Mouse (Mus musculus): Measurements from ENCODE around the gene Osbpl3. TPM values are rescaled to one million over a fixed set of nuclear protein-coding genes. Genes with fewer than 3 reads are reported as not detected.

Gene Osbpl3
- polyA plus RNA-seq, 1 experiment, result 23.3 TPM

- Histone ChIP-seq H3K4me1 (ENCODE audit: control insufficient read depth, insufficient read depth, low read length) (no peaks in the 10 kb centered on the region), H3K27ac (ENCODE audit: insufficient read depth, low read length) (no peak overlapping the region), H3K9me3 (replicated peaks; ENCODE audit: control insufficient read depth, insufficient read depth, low read length, poor library complexity, severe bottlenecking) (no peaks in the 10 kb centered on the region), H3K36me3 (ENCODE audit: control insufficient read depth, insufficient read depth, low read length, poor library complexity, severe bottlenecking) (no peaks in the 10 kb centered on the region), H3K4me3 (ENCODE audit: low read depth, low read length) (no peak overlapping the region), H3K27me3 (ENCODE audit: control insufficient read depth, insufficient read depth, low read length, poor library complexity, severe bottlenecking) (no peaks in the 10 kb centered on the region), H3K9ac (ENCODE audit: low read depth, poor library complexity, severe bottlenecking) (no peak overlapping the region)
- no peak for TF ChIP-seq EP300 (IDR thresholded peaks at IDR 0.05; ENCODE audit: insufficient read depth, low read depth, low read length)
- TF ChIP-seq POLR2A (IDR thresholded peaks at IDR 0.05; ENCODE audit: insufficient read depth, low read length), result no peak
- TF ChIP-seq CTCF (IDR thresholded peaks at IDR 0.05; ENCODE audit: low read depth, low read length), result no peak
Measured at GRCm38 (mm10) chr6:50300622-50301021, 155.4 kb downstream of the Osbpl3 start.

GRCm38 (mm10) chr6:50299071-50299470 is 156.9 kb downstream of the Osbpl3 start:
- Histone ChIP-seq H3K9me3 (replicated peaks; ENCODE audit: control insufficient read depth, insufficient read depth, low read length, poor library complexity, severe bottlenecking) (no peaks in the 10 kb centered on the region), H3K27ac (ENCODE audit: insufficient read depth, low read length) (no peak overlapping the region), H3K27me3 (ENCODE audit: control insufficient read depth, insufficient read depth, low read length, poor library complexity, severe bottlenecking) (no peaks in the 10 kb centered on the region), H3K4me1 (ENCODE audit: control insufficient read depth, insufficient read depth, low read length) (no peaks in the 10 kb centered on the region), H3K9ac (ENCODE audit: low read depth, poor library complexity, severe bottlenecking) (no peak overlapping the region), H3K36me3 (ENCODE audit: control insufficient read depth, insufficient read depth, low read length, poor library complexity, severe bottlenecking) (no peaks in the 10 kb centered on the region), H3K4me3 (ENCODE audit: low read depth, low read length) (no peak overlapping the region)
- TF ChIP-seq EP300 (IDR thresholded peaks at IDR 0.05; ENCODE audit: insufficient read depth, low read depth, low read length) (no peak), POLR2A (IDR thresholded peaks at IDR 0.05; ENCODE audit: insufficient read depth, low read length) (no peak), CTCF (IDR thresholded peaks at IDR 0.05; ENCODE audit: low read depth, low read length) (peak; percentile 10)

- H3K27ac ChIP-seq (ENCODE audit: insufficient read depth, low read length), result no peak overlapping the region
- no peaks in the 10 kb centered on the region for H3K4me1 ChIP-seq (ENCODE audit: control insufficient read depth, insufficient read depth, low read length)
- TF ChIP-seq EP300 (IDR thresholded peaks at IDR 0.05; ENCODE audit: insufficient read depth, low read depth, low read length) (no peak), POLR2A (IDR thresholded peaks at IDR 0.05; ENCODE audit: insufficient read depth, low read length) (no peak), CTCF (IDR thresholded peaks at IDR 0.05; ENCODE audit: low read depth, low read length) (no peak)
- no peaks in the 10 kb centered on the region for H3K9me3 ChIP-seq (replicated peaks; ENCODE audit: control insufficient read depth, insufficient read depth, low read length, poor library complexity, severe bottlenecking)
- no peaks in the 10 kb centered on the region for H3K36me3 ChIP-seq (ENCODE audit: control insufficient read depth, insufficient read depth, low read length, poor library complexity, severe bottlenecking)
- H3K4me3 ChIP-seq (ENCODE audit: low read depth, low read length), result no peak overlapping the region
- no peaks in the 10 kb centered on the region for H3K27me3 ChIP-seq (ENCODE audit: control insufficient read depth, insufficient read depth, low read length, poor library complexity, severe bottlenecking)
- H3K9ac ChIP-seq (ENCODE audit: low read depth, poor library complexity, severe bottlenecking), result no peak overlapping the region
Measured at GRCm38 (mm10) chr6:50297671-50298070, 158.3 kb downstream of the Osbpl3 start.

- H3K27me3 ChIP-seq (ENCODE audit: control insufficient read depth, insufficient read depth, low read length, poor library complexity, severe bottlenecking), result no peaks in the 10 kb centered on the region
- no peaks in the 10 kb centered on the region for H3K4me1 ChIP-seq (ENCODE audit: control insufficient read depth, insufficient read depth, low read length)
- no peaks in the 10 kb centered on the region for H3K36me3 ChIP-seq (ENCODE audit: control insufficient read depth, insufficient read depth, low read length, poor library complexity, severe bottlenecking)
- H3K4me3 ChIP-seq (ENCODE audit: low read depth, low read length), result no peak overlapping the region
- no peaks in the 10 kb centered on the region for H3K9me3 ChIP-seq (replicated peaks; ENCODE audit: control insufficient read depth, insufficient read depth, low read length, poor library complexity, severe bottlenecking)
- TF ChIP-seq CTCF (IDR thresholded peaks at IDR 0.05; ENCODE audit: low read depth, low read length) (no peak), EP300 (IDR thresholded peaks at IDR 0.05; ENCODE audit: insufficient read depth, low read depth, low read length) (no peak), POLR2A (IDR thresholded peaks at IDR 0.05; ENCODE audit: insufficient read depth, low read length) (no peak)
- H3K27ac ChIP-seq (ENCODE audit: insufficient read depth, low read length), result no peak overlapping the region
- H3K9ac ChIP-seq (ENCODE audit: low read depth, poor library complexity, severe bottlenecking), result no peak overlapping the region
Measured at GRCm38 (mm10) chr6:50295136-50295535, 160.9 kb downstream of the Osbpl3 start.

GRCm38 (mm10) chr6:50294128-50294527 is 161.9 kb downstream of the Osbpl3 start:
- TF ChIP-seq CTCF (IDR thresholded peaks at IDR 0.05; ENCODE audit: low read depth, low read length) (peak; percentile 31), EP300 (IDR thresholded peaks at IDR 0.05; ENCODE audit: insufficient read depth, low read depth, low read length) (no peak), POLR2A (IDR thresholded peaks at IDR 0.05; ENCODE audit: insufficient read depth, low read length) (no peak)
- H3K9me3 ChIP-seq (replicated peaks; ENCODE audit: control insufficient read depth, insufficient read depth, low read length, poor library complexity, severe bottlenecking), result no peaks in the 10 kb centered on the region
- H3K9ac ChIP-seq (ENCODE audit: low read depth, poor library complexity, severe bottlenecking), result no peak overlapping the region
- H3K4me3 ChIP-seq (ENCODE audit: low read depth, low read length), result no peak overlapping the region
- no peaks in the 10 kb centered on the region for H3K36me3 ChIP-seq (ENCODE audit: control insufficient read depth, insufficient read depth, low read length, poor library complexity, severe bottlenecking)
- H3K27ac ChIP-seq (ENCODE audit: insufficient read depth, low read length), result no peak overlapping the region
- no peaks in the 10 kb centered on the region for H3K4me1 ChIP-seq (ENCODE audit: control insufficient read depth, insufficient read depth, low read length)
- no peaks in the 10 kb centered on the region for H3K27me3 ChIP-seq (ENCODE audit: control insufficient read depth, insufficient read depth, low read length, poor library complexity, severe bottlenecking)

- Histone ChIP-seq H3K4me3 (ENCODE audit: low read depth, low read length) (no peak overlapping the region), H3K27me3 (ENCODE audit: control insufficient read depth, insufficient read depth, low read length, poor library complexity, severe bottlenecking) (no peaks in the 10 kb centered on the region), H3K36me3 (ENCODE audit: control insufficient read depth, insufficient read depth, low read length, poor library complexity, severe bottlenecking) (no peaks in the 10 kb centered on the region), H3K9ac (ENCODE audit: low read depth, poor library complexity, severe bottlenecking) (no peak overlapping the region), H3K9me3 (replicated peaks; ENCODE audit: control insufficient read depth, insufficient read depth, low read length, poor library complexity, severe bottlenecking) (no peaks in the 10 kb centered on the region), H3K4me1 (ENCODE audit: control insufficient read depth, insufficient read depth, low read length) (no peaks in the 10 kb centered on the region), H3K27ac (ENCODE audit: insufficient read depth, low read length) (no peak overlapping the region)
- TF ChIP-seq CTCF (IDR thresholded peaks at IDR 0.05; ENCODE audit: low read depth, low read length), result no peak
- no peak for TF ChIP-seq EP300 (IDR thresholded peaks at IDR 0.05; ENCODE audit: insufficient read depth, low read depth, low read length)
Measured at GRCm38 (mm10) chr6:50291650-50292049, 164.4 kb downstream of the Osbpl3 start.

Data from ES-Bruce4 (cell line).